Mouse (Mus musculus): Measurements from ENCODE around the gene Gm20870.
"Not testable (repeated sequence)": the region's sequence is repeated elsewhere in the genome, so short reads cannot be mapped to it uniquely, and the experiment has no call there.

The Gm20870 gene

DNA sequence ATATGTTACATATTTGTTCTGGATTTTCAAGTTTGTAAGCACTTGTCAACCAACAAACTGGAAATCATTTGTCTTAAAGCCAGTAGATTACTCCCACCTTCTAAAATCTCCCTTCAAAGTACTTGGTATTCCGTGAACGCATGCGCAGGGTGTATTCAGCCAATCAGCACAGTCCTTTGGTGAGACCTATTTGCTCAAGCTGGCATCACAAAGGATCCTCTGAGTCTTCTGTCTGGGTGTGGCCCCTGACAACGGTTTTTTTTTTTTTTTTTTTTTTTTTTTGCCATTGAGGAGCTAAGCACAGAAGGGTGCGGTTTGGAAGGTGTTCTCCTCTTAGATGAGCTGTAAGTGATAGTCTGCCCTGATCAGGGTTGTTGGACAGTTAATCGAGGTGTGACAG is at the start of gene Gm20870:
Gene Gm20870, plus strand, starts transcription at position 301 of the 400 bp plus-strand sequence.
- ATAC-seq (ENCODE audit: low TSS enrichment): not testable (repeated sequence)
